17 mouse cellular contexts compared by ENCODE assay signal in genomic region chr12:111666380-111666779, GRCm38 (mm10). TPM values are rescaled to one million over a fixed set of nuclear protein-coding genes. Genes with fewer than 3 reads are reported as not detected.
DNase-seq lines count a peak whose midpoint lies in the region; ATAC-seq lines count a peak whose summit lies in the region.
"Had no signal": no experiment of that assay in that cellular context is flagged by ENCODE, and none has a peak within 500 bp of the region (broad histone marks: within the 10 kb centered on the region; RNA-seq: fewer than 3 reads in every experiment).

No protein-coding gene starts in this region.

- H3K36me3 ChIP-seq in heart, embryonic 15.5 days, result peaks cover 3% of the 10 kb centered on the region; the same call in 1 of the 2 replicates
- peaks cover 43% of the 10 kb centered on the region for H3K36me3 ChIP-seq in midbrain, embryonic 12.5 days
- H3K36me3 ChIP-seq in midbrain, embryonic 11.5 days (ENCODE audit: control insufficient read depth, insufficient read depth, low read length), result peaks cover 12% of the 10 kb centered on the region; the same call in 1 of the 2 replicates
- peaks cover 39% of the 10 kb centered on the region for H3K36me3 ChIP-seq in forebrain, embryonic 14.5 days (ENCODE audit: control insufficient read depth, insufficient read depth, low read length)
- H3K36me3 ChIP-seq: intestine, embryonic 15.5 days had no signal

- H3K27me3 ChIP-seq in heart, embryonic 15.5 days, result no peaks in the 10 kb centered on the region
- no peaks in the 10 kb centered on the region for H3K27me3 ChIP-seq in midbrain, embryonic 12.5 days
- no peaks in the 10 kb centered on the region for H3K27me3 ChIP-seq in midbrain, embryonic 11.5 days (ENCODE audit: control insufficient read depth, insufficient read depth, low read length)
- H3K27me3 ChIP-seq in forebrain, embryonic 14.5 days (replicated peaks; ENCODE audit: control insufficient read depth, insufficient read depth, low read length), result no peaks in the 10 kb centered on the region
- H3K27me3 ChIP-seq: intestine, embryonic 15.5 days had no signal

- H3K9me3 ChIP-seq in heart, embryonic 15.5 days (replicated peaks), result no peaks in the 10 kb centered on the region
- H3K9me3 ChIP-seq in midbrain, embryonic 12.5 days, result no peaks in the 10 kb centered on the region
- H3K9me3 ChIP-seq in midbrain, embryonic 11.5 days (ENCODE audit: control insufficient read depth, low read length), result no peaks in the 10 kb centered on the region
- H3K9me3 ChIP-seq in forebrain, embryonic 14.5 days (replicated peaks; ENCODE audit: control insufficient read depth, low read length), result no peaks in the 10 kb centered on the region
- H3K9me3 ChIP-seq: embryonic facial prominence, embryonic 12.5 days; intestine, embryonic 15.5 days; limb, embryonic 10.5 days; liver, embryonic 13.5 days had no signal

- H3K27ac ChIP-seq in heart, embryonic 15.5 days, result peak overlapping the region; percentile 74
- 0 out of 2 replicates have a peak overlapping the region, but pooled peaks have one; percentile 25 for H3K27ac ChIP-seq in midbrain, embryonic 12.5 days (replicated peaks)
- no peak overlapping the region for H3K27ac ChIP-seq in midbrain, embryonic 11.5 days (ENCODE audit: low read depth, low read length)
- no peak overlapping the region for H3K27ac ChIP-seq in forebrain, embryonic 14.5 days (ENCODE audit: low read depth, low read length)
- H3K27ac ChIP-seq: embryonic facial prominence, embryonic 12.5 days; intestine, embryonic 15.5 days; limb, embryonic 10.5 days; liver, embryonic 13.5 days had no signal

- WGBS in heart, embryonic 15.5 days, result 74% methylated on average over 13 of the region's 13 CpGs
- 80% methylated on average over 13 of the region's 13 CpGs for WGBS in midbrain, embryonic 12.5 days
- WGBS in midbrain, embryonic 11.5 days, result 79% methylated on average over 13 of the region's 13 CpGs
- WGBS in forebrain, embryonic 14.5 days, result 83% methylated on average over 13 of the region's 13 CpGs

- H3K9ac ChIP-seq in heart, embryonic 15.5 days, result no peak overlapping the region
- no peak overlapping the region for H3K9ac ChIP-seq in midbrain, embryonic 12.5 days (replicated peaks)
- H3K9ac ChIP-seq in midbrain, embryonic 11.5 days (ENCODE audit: low read length), result no peak overlapping the region
- no peak overlapping the region for H3K9ac ChIP-seq in forebrain, embryonic 14.5 days (ENCODE audit: low read length)
- H3K9ac ChIP-seq: embryonic facial prominence, embryonic 12.5 days; intestine, embryonic 15.5 days; liver, embryonic 13.5 days had no signal

- DNase-seq in heart, adult 18-20 months, result no peak
- no peak for DNase-seq in midbrain, embryonic 11.5 days (ENCODE audit: low spot score, missing footprints)
- DNase-seq in left cerebral cortex, adult 9 months (ENCODE audit: low spot score in 2 of 2), result peak; percentile 80 to 88
- peak; percentile 89 for DNase-seq in telencephalon, adult 2 months (ENCODE audit: low read depth, low spot score)
- no peak for DNase-seq in forebrain, embryonic 14.5 days (ENCODE audit: low spot score)
- DNase-seq: adrenal gland, postnatal 25 days; cerebellum, postnatal 36 days; kidney, postnatal 10 days; liver, embryonic 13.5 days; thymus, adult 2 months had no signal

- H3K4me3 ChIP-seq in heart, embryonic 15.5 days, result no peak overlapping the region
- H3K4me3 ChIP-seq in midbrain, embryonic 12.5 days, result no peak overlapping the region
- H3K4me3 ChIP-seq in midbrain, embryonic 11.5 days (ENCODE audit: low read depth, low read length), result no peak overlapping the region
- no peak overlapping the region for H3K4me3 ChIP-seq in forebrain, embryonic 14.5 days (ENCODE audit: low read depth, low read length)
- H3K4me3 ChIP-seq: embryonic facial prominence, embryonic 12.5 days; intestine, embryonic 15.5 days; limb, embryonic 10.5 days; liver, embryonic 13.5 days had no signal

- peaks cover 58% of the 10 kb centered on the region for H3K4me1 ChIP-seq in heart, embryonic 15.5 days (replicated peaks)
- H3K4me1 ChIP-seq in midbrain, embryonic 12.5 days, result peaks cover 40% of the 10 kb centered on the region
- H3K4me1 ChIP-seq in midbrain, embryonic 11.5 days (ENCODE audit: control insufficient read depth, insufficient read depth, low read length), result peaks cover 27% of the 10 kb centered on the region
- peaks cover 19% of the 10 kb centered on the region for H3K4me1 ChIP-seq in forebrain, embryonic 14.5 days (ENCODE audit: control insufficient read depth, insufficient read depth, low read length)

- no peak for ATAC-seq in heart, embryonic 15.5 days (replicated peaks; ENCODE audit: insufficient number of reproducible peaks, insufficient read depth, low FRiP score, low read depth)
- no peak for ATAC-seq in midbrain, embryonic 12.5 days (ENCODE audit: low FRiP score, low read depth)
- ATAC-seq in midbrain, embryonic 11.5 days (ENCODE audit: low FRiP score), result no peak
- ATAC-seq in forebrain, embryonic 14.5 days, result no peak
- ATAC-seq: intestine, embryonic 15.5 days; lung, postnatal 0 days had no signal

- no peak overlapping the region for H3K4me2 ChIP-seq in heart, embryonic 15.5 days
- H3K4me2 ChIP-seq in midbrain, embryonic 12.5 days (replicated peaks), result no peak overlapping the region
- H3K4me2 ChIP-seq in midbrain, embryonic 11.5 days, result no peak overlapping the region
- H3K4me2 ChIP-seq in forebrain, embryonic 14.5 days (ENCODE audit: low read length), result no peak overlapping the region
- H3K4me2 ChIP-seq: embryonic facial prominence, embryonic 12.5 days; intestine, embryonic 15.5 days; liver, embryonic 13.5 days had no signal

RNA-seq across cellular contexts. Expression of gene Ckb, which starts 5.8 kb away (rescaled TPM):
- 315 and 319 TPM in 2 replicates for polyA plus RNA-seq in heart, embryonic 15.5 days (2015; fragmentation: Nextera tagmentation; extraction: Ambion mirVana)
- total RNA-seq in heart, adult 18-20 months (2021), result 10 to 100 TPM; 67.8 to 74.5 TPM
- polyA plus RNA-seq in midbrain, embryonic 12.5 days (2016; fragmentation: Nextera tagmentation; extraction: Ambion mirVana), result 2,376 and 2,635 TPM in 2 replicates
- 2,717 and 2,900 TPM in 2 replicates for polyA plus RNA-seq in midbrain, embryonic 11.5 days (2014; fragmentation: Nextera tagmentation; extraction: Ambion mirVana)
- polyA plus RNA-seq in forebrain, embryonic 14.5 days (2014; fragmentation: Nextera tagmentation; extraction: Ambion mirVana), result 1,532 and 1,552 TPM in 2 replicates
- total RNA-seq: MEL had no signal

RNA-seq across cellular contexts. Expression of gene Trmt61a, which starts 11.5 kb away (rescaled TPM):
- 6.1 and 9.0 TPM in 2 replicates for polyA plus RNA-seq in heart, embryonic 15.5 days (2015; fragmentation: Nextera tagmentation; extraction: Ambion mirVana)
- total RNA-seq in heart, adult 18-20 months (2021), result 1 to 10 TPM; 5.8 to 6.5 TPM
- 11.8 and 13.2 TPM in 2 replicates for polyA plus RNA-seq in midbrain, embryonic 12.5 days (2016; fragmentation: Nextera tagmentation; extraction: Ambion mirVana)
- polyA plus RNA-seq in midbrain, embryonic 11.5 days (2014; fragmentation: Nextera tagmentation; extraction: Ambion mirVana), result 5.5 and 6.0 TPM in 2 replicates
- 5.8 and 7.8 TPM in 2 replicates for polyA plus RNA-seq in forebrain, embryonic 14.5 days (2014; fragmentation: Nextera tagmentation; extraction: Ambion mirVana)

RNA-seq across cellular contexts. Expression of gene Bag5, which starts 46.7 kb away (rescaled TPM):
- 36.2 and 39.9 TPM in 2 replicates for polyA plus RNA-seq in heart, embryonic 15.5 days (2015; fragmentation: Nextera tagmentation; extraction: Ambion mirVana)
- total RNA-seq in heart, adult 18-20 months (2021), result 10 to 100 TPM; 19.7 to 26.3 TPM
- polyA plus RNA-seq in midbrain, embryonic 12.5 days (2016; fragmentation: Nextera tagmentation; extraction: Ambion mirVana), result 62.0 and 64.0 TPM in 2 replicates
- polyA plus RNA-seq in midbrain, embryonic 11.5 days (2014; fragmentation: Nextera tagmentation; extraction: Ambion mirVana), result 62.2 and 64.1 TPM in 2 replicates
- polyA plus RNA-seq in forebrain, embryonic 14.5 days (2014; fragmentation: Nextera tagmentation; extraction: Ambion mirVana), result 60.4 and 65.8 TPM in 2 replicates

RNA-seq across cellular contexts. Expression of gene Apopt1, which starts 46.7 kb away (rescaled TPM):
- 41.3 and 41.5 TPM in 2 replicates for polyA plus RNA-seq in heart, embryonic 15.5 days (2015; fragmentation: Nextera tagmentation; extraction: Ambion mirVana)
- 10 to 100 TPM; 33.9 to 36.8 TPM for total RNA-seq in heart, adult 18-20 months (2021)
- polyA plus RNA-seq in midbrain, embryonic 12.5 days (2016; fragmentation: Nextera tagmentation; extraction: Ambion mirVana), result 52.3 and 57.8 TPM in 2 replicates
- polyA plus RNA-seq in midbrain, embryonic 11.5 days (2014; fragmentation: Nextera tagmentation; extraction: Ambion mirVana), result 50.8 and 54.7 TPM in 2 replicates
- polyA plus RNA-seq in forebrain, embryonic 14.5 days (2014; fragmentation: Nextera tagmentation; extraction: Ambion mirVana), result 47.1 and 50.8 TPM in 2 replicates

Comparison
In these comparisons a context has a peak if more than half of its experiments do, and no peak if none do; other contexts are left out.
1. H3K27ac ChIP-seq: peak in heart, embryonic 15.5 days (single experiment) and midbrain, embryonic 12.5 days (single experiment); none in midbrain, embryonic 11.5 days (single experiment) and forebrain, embryonic 14.5 days (single experiment).
2. DNase-seq: peak in left cerebral cortex, adult 9 months (2 of 2) and telencephalon, adult 2 months (single experiment); none in heart, adult 18-20 months (0 of 2), midbrain, embryonic 11.5 days (single experiment) and forebrain, embryonic 14.5 days (single experiment).